Mouse (Mus musculus): ENCODE measurements around the gene Pin1.
A peak's percentile ranks its signal among the peaks of the same experiment; 100 is the strongest.
"Not testable (repeated sequence)": the region's sequence is repeated elsewhere in the genome, so short reads cannot be mapped to it uniquely, and the experiment has no call there.

Gene Pin1

GRCm38 (mm10) chr9:20651602-20652259 is at the start of gene Pin1:
Gene Pin1 (plus strand): TSS chr9:20652095.
- DNase-seq (ENCODE audit: low spot score in 2 of 2): peak; percentile 99 to 100

GRCm38 (mm10) chr9:20606269-20606668 is 45.6 kb upstream of the Pin1 start:
- no peak for DNase-seq (ENCODE audit: low spot score in 2 of 2)

- peak; percentile 84 to 92 for DNase-seq (ENCODE audit: low spot score in 2 of 2)
Observed at GRCm38 (mm10) chr9:20607100-20607974, 44.6 kb upstream of the Pin1 start.

GRCm38 (mm10) chr9:20609831-20610464 is 41.9 kb upstream of the Pin1 start:
- DNase-seq (ENCODE audit: low spot score in 2 of 2): no peak

- no peak for DNase-seq (ENCODE audit: low spot score in 2 of 2)
Observed at GRCm38 (mm10) chr9:20611976-20612375, 39.9 kb upstream of the Pin1 start.

DNA sequence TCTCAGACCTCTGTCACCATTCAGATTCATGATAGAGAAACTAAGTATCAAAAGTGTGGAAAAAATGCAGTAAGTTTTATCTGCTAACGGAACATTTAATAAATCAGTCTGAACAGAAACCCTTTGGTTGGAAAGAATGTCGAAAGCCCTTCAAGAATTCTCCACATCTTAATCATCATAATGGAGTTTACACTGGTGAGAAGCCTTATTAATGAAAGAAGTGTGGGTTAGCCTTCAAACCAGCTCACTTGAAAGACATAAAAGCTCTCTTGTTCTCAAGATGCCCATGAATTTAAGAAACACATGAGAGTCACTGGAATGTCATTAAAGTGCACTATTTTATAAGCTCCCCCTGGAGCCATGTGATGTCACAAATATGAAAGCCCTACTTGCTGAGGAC is 35.2 kb upstream of the Pin1 start:
- no peak for DNase-seq (ENCODE audit: low spot score in 2 of 2)

DNA sequence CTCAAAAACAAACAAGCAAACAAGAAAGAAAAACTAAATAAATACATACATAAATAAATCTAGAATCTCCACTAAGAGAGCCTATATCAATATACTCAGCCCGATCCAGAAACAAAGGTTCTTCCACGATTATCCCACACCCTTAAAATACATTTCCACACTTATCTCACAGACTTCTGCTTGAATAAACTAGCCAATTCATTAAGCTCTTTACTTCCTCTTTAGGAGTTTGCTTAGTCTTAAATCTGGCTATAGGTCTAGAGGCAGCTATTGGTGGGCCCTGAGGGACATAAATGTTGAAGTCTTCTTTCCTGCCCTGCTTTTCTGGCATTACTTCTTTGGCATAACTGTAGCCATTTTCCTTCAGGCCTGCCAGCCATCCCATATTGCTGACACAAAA is 20.6 kb upstream of the Pin1 start:
- DNase-seq (ENCODE audit: low spot score in 2 of 2): no peak

DNA sequence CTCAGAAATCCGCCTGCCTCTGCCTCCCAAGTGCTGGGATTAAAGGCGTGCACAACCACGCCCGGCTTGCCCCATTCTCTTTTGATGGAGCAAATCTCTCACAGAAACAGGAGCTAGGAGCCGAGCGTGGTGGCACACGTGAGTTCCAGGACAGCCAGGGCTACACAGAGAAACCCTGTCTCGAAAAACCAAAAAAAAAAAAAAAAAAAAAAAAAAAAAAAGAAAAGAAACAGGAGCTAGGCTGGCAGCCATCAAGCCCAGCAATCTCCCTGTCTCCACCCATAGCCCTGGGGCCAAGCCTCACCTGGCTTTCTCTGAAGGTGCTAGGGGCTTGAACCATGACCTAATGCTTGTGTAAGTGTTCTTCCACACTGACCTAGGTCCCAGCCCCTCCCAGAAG is 16.2 kb upstream of the Pin1 start:
- not testable (repeated sequence) for DNase-seq (ENCODE audit: low spot score in 2 of 2)

- no peak for DNase-seq (ENCODE audit: low spot score in 2 of 2)
Observed at GRCm38 (mm10) chr9:20636256-20636655, 15.6 kb upstream of the Pin1 start.

DNA sequence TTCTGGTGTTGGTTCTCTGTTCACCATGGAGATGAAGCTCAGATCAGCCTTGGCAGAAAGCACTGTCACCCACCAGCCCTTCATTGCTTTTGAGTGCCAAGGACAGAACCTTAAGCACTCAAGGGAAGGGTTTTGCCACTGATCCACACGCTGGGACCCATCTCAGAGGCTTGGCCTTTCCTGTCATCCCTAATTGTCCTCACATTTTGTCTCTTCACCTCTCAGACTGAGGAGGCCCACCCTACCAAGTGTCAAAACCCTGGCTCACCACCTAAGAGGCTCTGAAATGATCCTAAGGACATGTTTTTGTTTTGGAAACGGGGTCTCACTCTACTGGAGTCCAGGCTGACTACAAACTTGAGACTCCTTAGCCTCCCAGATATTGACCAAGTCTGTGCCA is 15.1 kb upstream of the Pin1 start:
- no peak for DNase-seq (ENCODE audit: low spot score in 2 of 2)

- no peak for DNase-seq (ENCODE audit: low spot score in 2 of 2)
Observed at GRCm38 (mm10) chr9:20638552-20638951, 13.3 kb upstream of the Pin1 start.

DNA sequence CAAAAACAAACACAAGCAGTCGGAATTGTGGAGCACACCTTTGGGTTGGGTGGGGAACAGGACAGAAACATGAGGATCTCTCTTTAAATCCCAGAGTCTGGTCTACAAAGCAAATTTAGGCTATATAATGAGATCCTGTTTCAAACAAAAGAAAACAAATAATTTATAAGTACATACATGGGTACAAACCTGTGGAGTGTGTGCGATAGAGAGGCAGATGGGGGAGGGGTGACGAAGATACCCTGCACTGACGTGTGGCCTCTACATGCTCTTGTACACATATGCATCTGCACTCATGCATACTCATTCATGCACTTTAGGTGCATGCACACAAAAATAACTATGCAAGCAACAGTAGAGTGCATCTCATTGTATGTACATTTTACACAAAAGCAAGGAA is 12.4 kb upstream of the Pin1 start:
- DNase-seq (ENCODE audit: low spot score in 2 of 2): no peak

DNA sequence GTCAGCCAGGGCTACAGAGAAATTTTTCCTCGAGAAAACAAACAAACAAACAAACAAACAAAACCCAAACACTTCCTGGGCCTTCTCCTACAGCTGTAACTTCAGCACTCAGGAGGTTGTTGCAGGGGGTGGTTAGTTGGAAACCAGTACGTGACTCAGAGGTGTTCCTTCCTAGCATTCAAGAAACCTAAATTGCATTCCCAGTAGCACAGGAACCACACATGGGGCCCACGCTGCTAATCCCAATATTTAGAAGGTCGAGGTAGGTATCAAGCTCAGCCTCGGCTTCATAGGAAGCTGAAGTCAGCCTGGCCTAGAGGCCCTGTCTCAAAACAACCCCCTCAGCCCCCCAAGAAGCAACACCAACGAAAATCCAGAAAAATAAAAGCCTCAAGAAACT is 10.4 kb upstream of the Pin1 start:
- no peak for DNase-seq (ENCODE audit: low spot score in 2 of 2)

DNA sequence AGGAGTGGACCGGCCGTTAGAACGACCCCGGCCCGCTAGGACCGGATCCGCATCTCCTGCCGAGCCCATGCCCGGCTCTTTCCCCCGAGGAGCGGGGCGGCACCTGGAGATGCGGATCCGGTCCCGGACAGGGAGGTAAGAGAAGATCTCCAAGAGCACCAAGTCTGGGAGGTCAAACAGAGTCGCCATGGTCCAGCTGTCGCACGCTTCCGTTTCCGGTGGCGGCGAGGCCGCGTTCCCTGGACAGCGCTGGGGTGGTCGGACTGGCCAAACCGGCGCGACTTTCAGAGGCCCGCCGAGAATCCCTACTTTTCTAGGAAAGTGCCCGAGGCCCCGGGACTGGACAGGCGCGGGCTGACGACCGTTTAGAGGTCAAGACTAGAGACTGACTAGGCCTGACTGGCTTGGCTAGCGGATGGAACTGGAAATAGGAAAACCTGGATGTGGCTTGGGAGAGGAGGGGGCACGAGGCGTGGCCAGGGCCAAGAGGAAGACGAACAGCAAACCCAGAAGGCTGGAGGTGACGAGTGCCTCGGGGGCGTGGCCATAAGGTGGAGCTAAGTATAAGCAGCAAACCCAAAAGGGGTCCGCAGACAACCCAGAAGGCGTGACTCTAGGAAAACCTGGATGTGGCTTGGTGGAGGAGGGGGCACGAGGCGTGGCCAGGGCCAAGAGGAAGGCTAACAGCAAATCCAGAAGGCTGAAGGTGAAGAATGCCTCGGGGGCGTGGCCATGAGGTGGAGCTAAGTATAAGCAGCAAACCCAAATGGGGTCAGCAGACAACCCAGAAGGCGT is 9.6 kb upstream of the Pin1 start, which contains the start of gene Ubl5:
Ubl5 (plus strand) TSS at position 778 of the 795 bp plus-strand sequence.
- DNase-seq (ENCODE audit: low spot score in 2 of 2): peak; percentile 39 to 47

DNA sequence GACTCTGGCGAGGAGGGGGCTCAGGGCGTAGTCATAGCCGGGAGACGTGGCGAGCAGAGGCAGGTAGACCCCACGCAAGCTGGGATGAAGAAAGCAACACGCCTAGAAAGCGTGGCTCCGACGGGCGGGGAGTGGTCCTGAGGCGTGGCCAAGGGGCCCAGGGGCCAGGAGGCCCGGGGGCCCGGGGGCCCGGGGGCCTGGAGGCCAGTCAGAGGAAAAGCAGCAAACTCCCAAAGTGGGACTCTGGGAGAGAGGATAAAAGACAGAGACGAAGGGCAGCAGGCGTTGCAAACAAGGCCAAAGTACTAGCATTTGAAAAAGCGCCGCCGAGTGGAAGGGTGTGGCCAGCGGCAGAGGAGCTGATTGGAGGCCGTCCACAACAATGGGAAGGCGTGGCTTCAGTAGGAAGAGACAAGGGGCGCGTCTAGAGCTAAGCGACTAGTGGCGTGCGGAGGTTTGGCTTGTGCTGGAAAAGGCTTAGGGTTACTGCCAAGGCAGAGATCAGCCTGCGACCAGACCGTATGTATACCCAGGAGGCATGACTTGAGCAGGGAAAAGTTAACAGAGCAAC is 8.9 kb upstream of the Pin1 start:
- peak; percentile 66 to 73 for DNase-seq (ENCODE audit: low spot score in 2 of 2)

- no peak for DNase-seq (ENCODE audit: low spot score in 2 of 2)
Observed at GRCm38 (mm10) chr9:20643781-20644180, 8.1 kb upstream of the Pin1 start.

- peak; percentile 78 to 85 for DNase-seq (ENCODE audit: low spot score in 2 of 2)
Observed at GRCm38 (mm10) chr9:20644360-20645081, 7.4 kb upstream of the Pin1 start, which contains the start of gene Fbxl12. Gene Fbxl12 (minus strand): TSS chr9:20644767.

DNA sequence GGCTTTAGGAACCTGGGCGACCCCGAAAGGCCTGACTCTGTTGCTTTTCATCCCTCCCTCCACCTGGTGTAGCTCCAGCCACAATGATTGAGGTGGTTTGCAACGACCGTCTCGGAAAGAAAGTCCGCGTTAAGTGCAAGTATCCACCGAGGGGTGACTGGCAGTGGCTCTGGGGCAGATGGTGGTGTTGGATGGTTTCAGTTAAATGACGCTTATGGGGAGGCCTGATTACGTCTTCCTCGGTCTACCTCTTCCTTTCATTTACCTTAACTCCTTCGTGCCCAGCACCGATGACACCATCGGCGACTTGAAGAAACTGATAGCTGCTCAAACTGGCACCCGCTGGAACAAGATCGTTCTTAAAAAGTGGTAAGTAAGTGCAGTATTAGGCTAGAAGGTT is 6.8 kb upstream of the Pin1 start:
- DNase-seq (ENCODE audit: low spot score in 2 of 2): no peak

- no peak for DNase-seq (ENCODE audit: low spot score in 2 of 2)
Observed at GRCm38 (mm10) chr9:20652260-20652658, 364 bp downstream of the Pin1 start.

DNA sequence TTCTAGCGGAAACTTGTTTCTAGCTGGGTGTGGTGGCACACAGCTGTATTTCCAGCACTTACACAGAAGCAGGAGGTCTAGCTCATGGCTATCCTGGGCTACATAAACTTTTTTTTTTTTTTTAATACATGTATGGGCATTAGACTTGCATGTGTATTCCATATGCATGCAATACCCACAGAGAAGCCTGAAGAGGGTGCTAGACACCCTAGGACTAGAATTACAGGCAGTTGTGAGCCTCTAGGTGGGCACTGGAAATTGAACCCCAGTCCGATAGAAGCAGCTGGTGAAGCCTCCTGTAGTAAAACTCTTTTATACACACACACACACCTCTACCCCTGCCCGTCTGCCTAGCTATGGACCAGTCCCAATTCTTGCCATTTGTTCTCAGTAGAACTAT is 2.0 kb downstream of the Pin1 start:
- no peak for DNase-seq (ENCODE audit: low spot score in 2 of 2)

DNA sequence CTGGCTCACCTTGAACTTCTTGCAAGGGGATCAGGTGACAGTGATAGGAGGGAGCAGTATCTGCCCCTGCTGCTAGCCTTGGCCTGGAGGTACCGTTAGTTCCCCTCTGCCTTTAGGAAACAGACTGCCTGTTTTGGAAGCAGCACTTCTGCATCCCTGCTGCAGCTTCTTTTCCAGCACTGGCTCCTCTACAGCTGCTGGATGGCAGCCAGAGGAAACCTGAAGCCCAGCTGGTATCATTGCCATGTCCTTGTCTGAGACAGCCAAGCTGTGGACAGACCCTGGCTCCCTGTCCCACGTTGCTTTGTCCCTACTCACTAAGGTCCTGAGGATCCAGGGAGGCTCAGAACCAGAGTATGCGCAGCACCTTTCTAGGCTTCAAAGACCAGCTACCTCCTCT is 5.7 kb downstream of the Pin1 start:
- no peak for DNase-seq (ENCODE audit: low spot score in 2 of 2)

All from right cerebral cortex, adult 2 months (tissue).